Mouse (Mus musculus): ENCODE data around the gene C8g. TPM values are rescaled to one million over a fixed set of nuclear protein-coding genes. Genes with fewer than 3 reads are reported as not detected.
A peak's percentile ranks its signal among the peaks of the same experiment; 100 is the strongest.

The C8g gene
- polyA plus RNA-seq, 1 experiment from 2014 or later: 7.9 TPM

DNA sequence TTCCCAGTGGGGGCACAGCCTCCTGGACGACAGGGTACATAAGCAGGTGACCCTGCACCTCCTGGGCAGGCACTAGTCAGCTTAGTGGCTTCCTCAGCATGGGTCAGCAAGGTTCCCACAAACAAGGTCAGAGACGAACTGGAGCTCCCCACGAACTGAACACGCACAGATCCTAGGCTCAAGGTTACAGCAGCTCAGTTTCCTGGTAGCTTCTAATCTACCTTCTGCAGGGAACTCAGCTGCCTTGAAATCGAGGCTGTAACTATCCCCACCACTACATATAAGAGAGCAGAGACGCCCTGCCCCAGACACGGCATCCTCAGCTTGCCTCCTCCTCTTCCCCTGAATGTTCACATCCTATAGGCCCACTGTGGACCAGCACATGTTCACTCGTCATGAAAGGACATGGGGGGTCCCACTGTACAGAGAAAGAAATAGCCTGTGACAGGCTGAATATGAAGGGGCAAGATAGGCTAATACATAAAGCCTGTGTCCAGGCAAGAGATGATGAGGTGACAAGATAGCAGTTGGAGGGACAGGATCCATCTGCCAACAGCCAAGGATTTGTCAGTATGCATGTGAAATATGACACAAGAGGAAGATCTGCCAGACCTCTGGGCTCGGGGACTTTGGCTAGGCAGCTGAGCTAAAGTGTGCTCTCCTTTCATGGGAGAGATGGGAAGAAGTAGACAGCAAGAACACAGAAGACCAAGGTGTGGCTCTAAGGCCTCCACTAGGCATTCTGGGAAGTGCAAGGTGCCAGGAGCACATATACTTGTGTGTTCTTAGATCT is 25.2 kb upstream of the C8g start:
- Histone ChIP-seq H3K9ac (ENCODE audit: low read depth, low read length) (no peak overlapping the region), H3K4me3 (replicated peaks; ENCODE audit: low read depth, low read length) (no peak overlapping the region), H3K36me3 (ENCODE audit: insufficient read depth, low read length) (peaks cover 69% of the 10 kb centered on the region), H3K4me2 (ENCODE audit: low read length) (no peak overlapping the region), H3K4me1 (replicated peaks; ENCODE audit: insufficient read depth, low read length) (no peaks in the 10 kb centered on the region), H3K27ac (no peak overlapping the region), H3K27me3 (ENCODE audit: insufficient read depth, low read length) (no peaks in the 10 kb centered on the region), H3K9me3 (replicated peaks; ENCODE audit: low read length) (no peaks in the 10 kb centered on the region)
- ATAC-seq (replicated peaks; ENCODE audit: low FRiP score, low read depth) (no peak), DNase-seq (ENCODE audit: low spot score) (no peak)
- TF ChIP-seq CTCF (IDR thresholded peaks at IDR 0.05; ENCODE audit: low read depth): no peak
- 86% methylated on average over 9 of the region's 9 CpGs for WGBS

DNA sequence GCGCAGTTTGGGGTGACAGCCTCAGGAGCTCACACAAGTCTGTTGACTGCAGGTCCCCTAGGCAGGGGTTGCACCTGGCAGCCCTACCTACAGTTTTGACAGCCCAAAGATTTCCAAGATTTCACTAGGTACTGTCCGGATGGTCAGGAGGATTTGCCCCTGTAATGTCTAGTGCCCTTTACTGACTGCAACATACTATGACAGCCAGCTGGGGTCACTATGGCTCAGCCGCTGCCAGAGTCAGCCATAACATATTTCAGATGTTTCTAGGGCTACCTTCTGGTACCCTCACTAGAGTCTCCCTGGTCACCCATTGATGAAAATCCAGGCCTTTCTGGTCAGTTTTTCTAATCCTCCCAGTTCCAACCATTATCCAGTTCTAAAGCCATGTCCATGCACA is 8.4 kb upstream of the C8g start:
- no peak overlapping the region for H3K4me2 ChIP-seq (ENCODE audit: low read length)
- WGBS: 71% methylated on average over 3 of the region's 3 CpGs
- ATAC-seq (replicated peaks; ENCODE audit: low FRiP score, low read depth): no peak

DNA sequence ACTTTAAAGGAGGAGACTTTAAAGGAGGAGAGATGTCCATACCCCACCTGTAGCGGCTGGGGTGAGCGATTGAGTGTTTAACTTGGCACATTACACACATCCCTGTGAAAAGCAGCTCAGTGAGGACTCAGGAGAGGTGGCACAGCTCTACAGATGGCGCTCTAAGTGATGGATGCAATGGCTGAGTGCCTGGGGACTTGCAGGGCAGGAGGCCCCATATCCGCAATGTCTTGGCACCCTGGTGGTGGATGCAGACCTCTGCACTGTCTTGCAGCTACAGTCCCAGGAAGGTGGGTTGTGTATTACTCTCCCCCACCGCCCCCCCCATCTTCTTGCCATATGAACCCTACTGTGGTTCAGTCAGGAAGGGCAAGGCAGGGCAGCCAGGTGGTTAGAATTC is 5.4 kb upstream of the C8g start:
- Histone ChIP-seq H3K9ac (ENCODE audit: low read depth, low read length) (no peak overlapping the region), H3K4me1 (replicated peaks; ENCODE audit: insufficient read depth, low read length) (0 out of 2 replicates have a peak, but pooled peaks cover 3% of the 10 kb centered on the region), H3K36me3 (ENCODE audit: insufficient read depth, low read length) (peaks cover 26% of the 10 kb centered on the region), H3K4me3 (replicated peaks; ENCODE audit: low read depth, low read length) (no peak overlapping the region), H3K4me2 (ENCODE audit: low read length) (no peak overlapping the region), H3K27ac (no peak overlapping the region), H3K9me3 (replicated peaks; ENCODE audit: low read length) (no peaks in the 10 kb centered on the region), H3K27me3 (ENCODE audit: insufficient read depth, low read length) (no peaks in the 10 kb centered on the region)
- ATAC-seq (replicated peaks; ENCODE audit: low FRiP score, low read depth) (peak; percentile 68), DNase-seq (ENCODE audit: low spot score) (peak; percentile 67)
- 31% methylated on average over 5 of the region's 5 CpGs for WGBS
- peak; percentile 66 for TF ChIP-seq CTCF (IDR thresholded peaks at IDR 0.05; ENCODE audit: low read depth)

More for the DNA sequence above, 8.4 kb upstream of the C8g start:
- H3K9ac ChIP-seq (ENCODE audit: low read depth, low read length): no peak overlapping the region
- peaks cover 10% of the 10 kb centered on the region for H3K36me3 ChIP-seq (ENCODE audit: insufficient read depth, low read length)
- TF ChIP-seq CTCF (IDR thresholded peaks at IDR 0.05; ENCODE audit: low read depth): peak; percentile 58
- DNase-seq (ENCODE audit: low spot score): no peak
- H3K27ac ChIP-seq: no peak overlapping the region
- H3K4me3 ChIP-seq (replicated peaks; ENCODE audit: low read depth, low read length): no peak overlapping the region
- H3K9me3 ChIP-seq (replicated peaks; ENCODE audit: low read length): no peaks in the 10 kb centered on the region
- H3K27me3 ChIP-seq (ENCODE audit: insufficient read depth, low read length): no peaks in the 10 kb centered on the region
- H3K4me1 ChIP-seq (replicated peaks; ENCODE audit: insufficient read depth, low read length): no peaks in the 10 kb centered on the region

DNA sequence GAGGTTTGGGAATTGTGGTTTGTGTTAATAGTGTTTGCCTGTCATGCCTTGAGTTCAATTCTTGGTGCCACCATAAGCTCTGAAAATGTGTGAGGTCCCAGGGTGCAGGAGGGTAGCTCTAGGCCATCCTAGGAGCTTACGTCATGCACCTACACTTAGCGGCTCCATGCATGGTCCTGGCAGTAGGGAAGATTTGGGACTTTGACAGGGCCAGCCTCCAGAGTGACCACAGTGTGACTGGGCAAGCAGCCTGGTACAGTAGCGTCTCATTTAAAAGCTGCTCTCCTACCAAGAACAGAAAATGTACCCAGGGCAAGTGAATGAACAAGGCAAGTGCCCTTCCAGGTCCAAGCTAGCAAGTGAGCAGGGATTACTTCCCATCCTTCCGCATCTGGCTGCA is 4.3 kb upstream of the C8g start:
- ATAC-seq (replicated peaks; ENCODE audit: low FRiP score, low read depth): no peak
- 94% methylated on average over 4 of the region's 4 CpGs for WGBS

DNA sequence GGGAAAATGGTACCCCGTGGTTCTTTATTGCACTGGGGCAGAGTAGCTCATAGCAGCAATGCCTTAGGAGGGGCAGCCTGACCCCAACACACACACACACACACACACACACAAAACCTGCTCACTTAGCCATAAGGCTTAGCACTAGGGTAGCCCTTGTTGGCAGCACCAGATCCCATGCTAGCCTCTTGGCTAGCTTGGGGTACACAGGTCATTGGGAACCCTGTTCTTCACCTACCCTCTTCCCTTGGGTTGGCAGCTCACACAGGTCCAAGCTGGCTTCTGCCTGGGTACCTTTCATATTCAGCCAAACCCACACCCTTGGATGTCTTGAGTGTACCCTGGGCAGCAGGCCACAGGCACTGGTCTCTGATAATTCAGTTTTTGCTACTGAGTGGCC is 3.5 kb upstream of the C8g start:
- no peak for DNase-seq (ENCODE audit: low spot score)
- Histone ChIP-seq H3K4me1 (replicated peaks; ENCODE audit: insufficient read depth, low read length) (peaks cover 14% of the 10 kb centered on the region), H3K27me3 (ENCODE audit: insufficient read depth, low read length) (no peaks in the 10 kb centered on the region), H3K36me3 (ENCODE audit: insufficient read depth, low read length) (peaks cover 26% of the 10 kb centered on the region), H3K4me3 (replicated peaks; ENCODE audit: low read depth, low read length) (no peak overlapping the region), H3K27ac (no peak overlapping the region), H3K9ac (ENCODE audit: low read depth, low read length) (no peak overlapping the region), H3K9me3 (replicated peaks; ENCODE audit: low read length) (no peaks in the 10 kb centered on the region), H3K4me2 (ENCODE audit: low read length) (no peak overlapping the region)
- WGBS: 77% methylated on average over 1 of the region's 1 CpGs
- TF ChIP-seq CTCF (IDR thresholded peaks at IDR 0.05; ENCODE audit: low read depth): no peak
- ATAC-seq (replicated peaks; ENCODE audit: low FRiP score, low read depth): no peak

More for the DNA sequence above, 4.3 kb upstream of the C8g start:
- no peak for TF ChIP-seq CTCF (IDR thresholded peaks at IDR 0.05; ENCODE audit: low read depth)
- DNase-seq (ENCODE audit: low spot score): no peak
- no peak overlapping the region for H3K27ac ChIP-seq
- no peaks in the 10 kb centered on the region for H3K9me3 ChIP-seq (replicated peaks; ENCODE audit: low read length)
- no peak overlapping the region for H3K9ac ChIP-seq (ENCODE audit: low read depth, low read length)
- peaks cover 10% of the 10 kb centered on the region for H3K4me1 ChIP-seq (replicated peaks; ENCODE audit: insufficient read depth, low read length)
- peaks cover 26% of the 10 kb centered on the region for H3K36me3 ChIP-seq (ENCODE audit: insufficient read depth, low read length)
- no peak overlapping the region for H3K4me2 ChIP-seq (ENCODE audit: low read length)
- H3K27me3 ChIP-seq (ENCODE audit: insufficient read depth, low read length): no peaks in the 10 kb centered on the region
- no peak overlapping the region for H3K4me3 ChIP-seq (replicated peaks; ENCODE audit: low read depth, low read length)

DNA sequence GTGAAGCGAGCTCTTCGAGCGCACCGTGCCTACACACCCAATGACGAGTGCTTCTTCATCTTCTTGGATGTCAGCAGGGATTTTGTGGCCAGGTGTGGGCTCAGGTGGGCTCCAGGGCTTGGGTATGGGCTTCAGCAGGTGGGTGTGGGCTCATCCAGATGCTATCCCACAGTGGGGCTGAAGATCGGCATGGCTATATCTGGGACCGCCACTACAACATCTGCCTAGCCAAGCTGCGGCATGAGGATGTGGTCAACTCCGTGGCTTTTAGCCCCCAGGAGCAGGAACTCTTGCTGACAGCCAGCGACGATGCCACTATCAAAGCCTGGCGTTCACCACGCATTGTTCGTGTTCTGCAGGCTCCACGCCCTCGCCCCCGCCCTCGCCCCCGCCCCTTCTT is 3.0 kb upstream of the C8g start:
- DNase-seq (ENCODE audit: low spot score) (no peak), ATAC-seq (replicated peaks; ENCODE audit: low FRiP score, low read depth) (no peak)
- H3K4me1 ChIP-seq (replicated peaks; ENCODE audit: insufficient read depth, low read length): peaks cover 15% of the 10 kb centered on the region
- H3K4me3 ChIP-seq (replicated peaks; ENCODE audit: low read depth, low read length): no peak overlapping the region
- H3K27ac ChIP-seq: no peak overlapping the region
- H3K27me3 ChIP-seq (ENCODE audit: insufficient read depth, low read length): no peaks in the 10 kb centered on the region
- no peak overlapping the region for H3K9ac ChIP-seq (ENCODE audit: low read depth, low read length)
- no peaks in the 10 kb centered on the region for H3K9me3 ChIP-seq (replicated peaks; ENCODE audit: low read length)
- TF ChIP-seq CTCF (IDR thresholded peaks at IDR 0.05; ENCODE audit: low read depth): no peak
- WGBS: 96% methylated on average over 19 of the region's 19 CpGs
- peaks cover 26% of the 10 kb centered on the region for H3K36me3 ChIP-seq (ENCODE audit: insufficient read depth, low read length)
- no peak overlapping the region for H3K4me2 ChIP-seq (ENCODE audit: low read length)
